Mouse (Mus musculus) 3T3-L1 (cell line): Measurements from ENCODE around the gene Neurl4.

ENCODE experiments used
- DNase-seq: peaks from one replicate; pipeline ENCODE4 v3.0.0-alpha.2; 2015; ENCODE audit warnings: low read depth, low spot score

Neurl4 gene

DNA sequence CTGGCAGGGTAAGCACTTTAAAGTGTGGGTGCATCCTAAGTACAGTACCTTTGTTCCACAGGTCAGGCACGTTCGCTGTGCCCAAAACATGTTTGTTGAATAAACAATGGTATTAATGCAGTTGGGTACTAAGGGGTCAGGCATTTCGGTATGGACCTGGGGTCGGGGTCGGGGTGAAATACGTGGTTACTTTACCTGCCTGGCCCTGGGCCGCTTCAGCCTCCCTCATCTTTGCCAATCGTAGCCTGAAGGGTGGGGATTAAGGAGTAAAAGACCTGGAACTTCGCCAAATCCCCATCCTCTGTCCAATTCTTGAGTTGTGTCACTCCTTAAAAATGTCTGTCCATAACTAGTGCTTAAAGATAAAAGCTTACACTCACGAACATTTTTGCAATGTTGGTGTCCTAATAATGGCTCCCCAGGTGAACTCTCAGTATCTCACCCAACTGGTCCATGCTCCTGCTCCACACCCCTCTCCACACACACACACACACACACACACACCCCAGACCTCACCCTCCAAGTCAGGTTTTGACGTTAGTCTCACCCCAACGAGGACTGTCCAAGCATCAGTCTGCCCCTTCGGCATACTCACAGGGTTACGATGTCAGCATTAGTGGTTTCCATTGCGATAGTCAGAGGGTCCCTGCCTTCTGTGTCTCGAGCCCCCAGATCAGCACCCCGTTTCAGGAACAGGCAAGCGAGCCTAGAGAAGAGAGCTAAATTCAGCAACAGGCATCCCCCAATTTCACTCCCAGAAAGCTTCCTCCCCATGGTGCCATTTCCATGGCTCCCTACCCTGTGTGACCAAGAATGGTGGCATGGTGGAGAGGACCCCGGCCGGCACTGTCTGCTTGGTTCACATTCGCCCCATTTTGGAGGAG is 18.8 kb upstream of the Neurl4 start:
- DNase-seq: no peak

GRCm38 (mm10) chr11:69883066-69883465 is 17.8 kb upstream of the Neurl4 start:
- DNase-seq: peak; percentile 56

DNA sequence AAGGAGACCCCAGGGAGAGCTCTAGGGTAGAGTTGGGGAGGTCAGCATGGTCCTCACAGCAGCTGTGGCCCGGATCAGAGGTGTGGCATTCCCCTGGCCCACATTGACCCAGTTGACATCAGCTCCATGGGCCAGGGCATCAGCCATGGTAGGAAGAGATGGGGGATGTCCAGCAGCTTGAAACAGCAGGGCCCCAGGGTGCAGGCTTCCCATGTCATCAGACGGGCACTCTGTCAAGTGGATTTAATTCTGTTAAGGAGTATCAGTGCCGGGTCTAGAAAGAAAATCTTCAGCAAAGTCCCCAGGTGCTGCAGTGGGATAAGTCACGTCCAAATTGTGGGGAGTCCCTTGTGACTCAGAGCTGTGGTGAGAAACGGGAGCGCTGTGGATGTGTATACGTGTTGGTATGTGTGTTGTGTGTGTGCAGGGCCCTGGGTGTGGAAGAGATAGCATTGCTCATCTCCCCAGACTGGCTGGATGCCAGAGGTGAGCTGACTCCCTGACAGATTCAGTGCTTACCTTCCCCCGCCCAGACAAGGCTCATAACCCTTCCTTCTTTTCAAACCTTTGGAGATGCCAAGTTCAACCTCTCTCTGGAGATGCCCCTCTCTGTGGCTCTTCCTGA is 17.2 kb upstream of the Neurl4 start:
- peak; percentile 78 for DNase-seq

DNA sequence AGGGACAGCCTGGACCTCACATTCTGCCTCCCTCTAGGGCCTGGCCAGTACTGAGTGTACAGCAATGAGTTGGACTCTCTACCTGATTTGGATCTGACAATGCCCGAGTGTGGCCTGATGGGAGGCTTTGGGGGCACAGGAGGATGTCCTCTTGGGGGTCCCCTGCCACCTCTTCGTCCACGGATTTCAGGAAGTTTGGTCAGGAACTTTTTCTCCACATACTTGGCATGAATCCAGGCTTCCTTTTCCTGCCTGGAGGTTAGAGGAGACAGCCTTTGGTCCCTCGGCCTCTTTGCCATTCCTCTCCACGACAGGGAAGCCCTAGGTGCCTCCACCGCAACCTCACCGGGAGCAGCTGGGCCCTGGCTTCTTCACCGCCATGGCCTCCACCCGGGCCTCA is 16.6 kb upstream of the Neurl4 start:
- DNase-seq: no peak

- DNase-seq: no peak
Measured at GRCm38 (mm10) chr11:69884663-69885062, 16.2 kb upstream of the Neurl4 start.

GRCm38 (mm10) chr11:69886907-69887635 is 13.8 kb upstream of the Neurl4 start:
- peak; percentile 45 for DNase-seq

DNA sequence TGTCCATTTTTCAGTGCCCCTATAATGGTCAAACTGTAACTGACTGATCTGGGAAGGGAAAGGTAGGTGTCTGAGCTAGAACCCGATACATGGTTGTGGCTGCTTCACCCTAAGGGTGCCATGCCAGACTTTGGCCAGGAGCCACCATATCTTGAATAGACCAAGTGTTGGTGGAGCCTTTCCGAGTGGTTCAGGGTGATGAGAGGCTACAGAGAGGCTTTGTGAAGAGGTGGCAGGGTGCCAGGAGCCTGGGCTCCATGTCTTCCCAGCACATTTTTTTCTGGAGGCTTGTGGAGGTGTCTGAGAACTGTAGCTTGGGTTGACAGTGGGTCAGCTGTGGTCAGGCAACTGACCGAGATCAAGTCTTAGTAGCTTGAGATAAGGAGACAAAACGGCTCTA is 9.4 kb upstream of the Neurl4 start:
- no peak for DNase-seq

GRCm38 (mm10) chr11:69894671-69895070 is 6.2 kb upstream of the Neurl4 start:
- no peak for DNase-seq

GRCm38 (mm10) chr11:69895291-69895690 is 5.6 kb upstream of the Neurl4 start, which contains the start of gene Acap1:
Gene Acap1, minus strand, starts transcription at chr11:69895539.
- DNase-seq: no peak

GRCm38 (mm10) chr11:69899870-69900269 is 1.0 kb upstream of the Neurl4 start:
- DNase-seq: no peak

GRCm38 (mm10) chr11:69901406-69901846 is 554 bp downstream of the Neurl4 start:
- peak; percentile 97 for DNase-seq

GRCm38 (mm10) chr11:69901993-69902392 is 1.1 kb downstream of the Neurl4 start:
- DNase-seq: peak; percentile 30

- no peak for DNase-seq
Measured at GRCm38 (mm10) chr11:69902972-69903371, 2.1 kb downstream of the Neurl4 start.

DNA sequence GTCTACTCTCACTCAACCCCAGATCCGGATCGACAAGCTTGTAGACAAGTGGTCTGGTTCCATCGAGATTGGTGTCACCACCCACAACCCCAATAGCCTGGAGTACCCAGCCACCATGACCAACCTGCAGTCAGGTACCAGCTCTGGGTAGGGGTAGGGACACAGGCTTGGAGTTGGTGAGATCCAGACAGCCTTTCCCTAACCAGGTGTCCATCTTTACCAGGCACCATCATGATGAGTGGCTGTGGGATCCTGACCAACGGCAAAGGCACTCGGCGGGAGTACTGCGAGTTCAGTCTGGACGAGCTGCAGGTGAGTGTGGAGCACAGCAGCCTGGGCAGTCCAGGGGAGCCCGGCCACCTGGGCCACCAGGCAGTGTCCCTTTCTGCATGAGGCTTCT is 3.4 kb downstream of the Neurl4 start:
- DNase-seq: no peak

DNA sequence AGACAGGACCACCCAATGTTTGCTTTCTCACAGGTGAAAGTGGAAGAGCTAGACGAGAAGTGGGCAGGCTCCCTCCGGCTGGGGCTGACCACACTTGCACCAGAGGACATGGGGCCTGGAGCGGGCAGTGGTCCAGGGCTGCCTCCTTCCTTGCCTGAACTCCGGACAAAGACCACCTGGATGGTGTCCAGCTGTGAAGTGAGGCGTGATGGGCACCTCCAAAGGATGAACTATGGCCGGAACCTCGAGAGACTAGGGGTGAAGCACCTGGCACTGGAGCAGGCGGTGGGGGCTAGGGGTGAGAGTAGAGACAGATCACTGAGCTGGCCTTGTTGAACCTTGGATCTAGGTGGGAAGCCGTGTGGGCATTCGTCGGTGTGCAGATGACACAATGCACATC is 7.8 kb downstream of the Neurl4 start:
- DNase-seq: no peak

DNA sequence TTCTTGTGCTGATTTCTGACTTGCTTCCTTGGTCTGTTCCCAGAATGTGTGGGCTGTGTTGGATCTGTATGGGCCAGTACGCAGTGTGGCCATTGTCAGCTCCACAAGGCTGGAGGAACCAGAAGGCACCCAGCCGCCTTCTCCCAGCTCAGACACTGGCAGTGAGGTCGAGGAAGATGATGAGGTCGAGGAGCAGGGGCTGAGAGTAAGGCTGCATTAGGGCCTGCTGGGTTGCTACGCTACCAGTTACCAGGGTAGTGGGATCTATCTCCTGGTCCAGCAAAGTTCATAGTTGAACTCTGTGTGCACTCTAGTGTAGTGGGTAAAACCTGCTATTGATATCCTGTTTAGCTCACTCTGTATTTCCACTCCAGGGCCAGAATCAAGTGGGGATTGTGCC is 8.3 kb downstream of the Neurl4 start:
- no peak for DNase-seq

DNA sequence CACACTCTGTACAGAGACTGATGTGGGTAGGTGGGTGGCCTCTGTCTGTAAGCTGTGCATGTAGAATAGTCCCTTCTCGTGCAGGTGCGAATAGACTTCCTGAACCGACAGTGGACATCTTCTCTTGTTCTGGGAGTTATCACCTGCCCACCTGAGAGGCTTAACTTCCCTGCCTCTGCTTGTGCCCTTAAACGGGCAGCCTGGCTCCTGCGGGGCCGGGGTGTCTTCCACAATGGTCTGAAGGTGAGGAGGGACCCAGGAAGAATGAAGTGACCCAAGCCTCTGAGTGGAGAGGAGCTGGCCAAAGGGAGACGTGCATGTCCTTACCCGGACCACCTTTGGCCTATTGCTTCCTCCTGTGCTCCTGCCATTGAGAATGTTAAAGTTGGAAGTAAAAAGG is 9.3 kb downstream of the Neurl4 start:
- DNase-seq: no peak

GRCm38 (mm10) chr11:69910781-69911560 is 10.1 kb downstream of the Neurl4 start:
- DNase-seq: no peak

GRCm38 (mm10) chr11:69911701-69912100 is 10.8 kb downstream of the Neurl4 start:
- no peak for DNase-seq

- DNase-seq: peak; percentile 15
Measured at GRCm38 (mm10) chr11:69912716-69913530, 12.1 kb downstream of the Neurl4 start.
